ENCODE assay signal across 9 mouse cellular contexts in genomic region chr17:29541419-29541818, GRCm38 (mm10). TPM values are rescaled to one million over a fixed set of nuclear protein-coding genes. Genes with fewer than 3 reads are reported as not detected.
DNase-seq lines count a peak whose midpoint lies in the region; ATAC-seq lines count a peak whose summit lies in the region.
"Had no signal": no experiment of that assay in that cellular context is flagged by ENCODE, and none has a peak within 500 bp of the region (broad histone marks: within the 10 kb centered on the region; RNA-seq: fewer than 3 reads in every experiment).

No protein-coding gene starts in this region.

- no peaks in the 10 kb centered on the region for H3K36me3 ChIP-seq in kidney, embryonic 16.5 days (ENCODE audit: insufficient read depth, low read length)
- no peaks in the 10 kb centered on the region for H3K36me3 ChIP-seq in neural tube, embryonic 15.5 days
- H3K36me3 ChIP-seq: liver, embryonic 15.5 days had no signal

- no peak overlapping the region for H3K4me2 ChIP-seq in kidney, embryonic 16.5 days (replicated peaks; ENCODE audit: low read depth, low read length)
- H3K4me2 ChIP-seq in neural tube, embryonic 15.5 days, result no peak overlapping the region
- H3K4me2 ChIP-seq: liver, embryonic 15.5 days had no signal

- no peak for ATAC-seq in cerebellum, adult (ENCODE audit: insufficient number of reproducible peaks, low FRiP score, low TSS enrichment)
- peak; percentile 85 for ATAC-seq in kidney, embryonic 16.5 days (ENCODE audit: low FRiP score, low TSS enrichment)
- no peak for ATAC-seq in neural tube, embryonic 15.5 days (ENCODE audit: low FRiP score)

- intact Hi-C loops in gastrocnemius, postnatal 14 days (cut with DNase I; ENCODE audit: low total_unique reads), result no loop called here

- H3K27me3 ChIP-seq in kidney, embryonic 16.5 days (ENCODE audit: insufficient read depth, low read length), result no peaks in the 10 kb centered on the region
- H3K27me3 ChIP-seq in neural tube, embryonic 15.5 days (replicated peaks), result no peaks in the 10 kb centered on the region
- H3K27me3 ChIP-seq: liver, embryonic 15.5 days had no signal

- DNase-seq in cerebellum, adult 11 months, result peak; percentile 54
- DNase-seq in adrenal gland, adult 2 months, result peak; percentile 93
- peak; percentile 84 for DNase-seq in gastrocnemius, postnatal 14 days
- peak; percentile 54 for DNase-seq in ovary, postnatal 14 days (ENCODE audit: low spot score)
- no peak for DNase-seq in left cerebral cortex, adult 8-10 months (ENCODE audit: low spot score in 2 of 2)

- WGBS in kidney, embryonic 16.5 days, result 38% methylated on average over 14 of the region's 14 CpGs
- WGBS in neural tube, embryonic 15.5 days, result 77% methylated on average over 14 of the region's 14 CpGs

- H3K9me3 ChIP-seq in kidney, embryonic 16.5 days (ENCODE audit: low read length), result no peaks in the 10 kb centered on the region
- no peaks in the 10 kb centered on the region for H3K9me3 ChIP-seq in neural tube, embryonic 15.5 days (replicated peaks)
- H3K9me3 ChIP-seq: liver, embryonic 15.5 days had no signal

- 0 out of 2 replicates have a peak, but pooled peaks cover 4% of the 10 kb centered on the region for H3K4me1 ChIP-seq in kidney, embryonic 16.5 days (ENCODE audit: insufficient read depth, low read length)
- H3K4me1 ChIP-seq in neural tube, embryonic 15.5 days, result no peaks in the 10 kb centered on the region

- H3K27ac ChIP-seq in kidney, embryonic 16.5 days (ENCODE audit: low read length), result peak overlapping the region; percentile 29; the same call in 1 of the 2 replicates
- H3K27ac ChIP-seq in neural tube, embryonic 15.5 days (replicated peaks), result no peak overlapping the region
- H3K27ac ChIP-seq: liver, embryonic 15.5 days had no signal

- H3K4me3 ChIP-seq in kidney, embryonic 16.5 days (ENCODE audit: low read length), result no peak overlapping the region
- H3K4me3 ChIP-seq in neural tube, embryonic 15.5 days (replicated peaks), result no peak overlapping the region
- H3K4me3 ChIP-seq: liver, embryonic 15.5 days had no signal

- no peak overlapping the region for H3K9ac ChIP-seq in kidney, embryonic 16.5 days (replicated peaks; ENCODE audit: low read length)
- H3K9ac ChIP-seq in neural tube, embryonic 15.5 days (replicated peaks), result no peak overlapping the region
- H3K9ac ChIP-seq: liver, embryonic 15.5 days had no signal

RNA-seq across cellular contexts. Expression of gene Gm17657, which starts 8.0 kb away (rescaled TPM):
- not detected for total RNA-seq in adrenal gland, adult 2 months (2021)
- polyA plus RNA-seq in adrenal gland, adult 2 months (2012; rRNA removed), result not detected in 2 replicates
- not detected for total RNA-seq in gastrocnemius, postnatal 14 days (2021)
- polyA plus RNA-seq in kidney, embryonic 16.5 days (2015; fragmentation: Nextera tagmentation; extraction: Ambion mirVana), result not detected in 2 replicates
- total RNA-seq in left cerebral cortex, adult 8-10 months (2022), result not detected
- polyA plus RNA-seq in neural tube, embryonic 15.5 days (2015; fragmentation: Nextera tagmentation; extraction: Ambion mirVana), result not detected in 2 replicates
- polyA plus RNA-seq: liver, embryonic 15.5 days had no signal

RNA-seq across cellular contexts. Expression of gene Tbc1d22b, which starts 8.2 kb away (rescaled TPM):
- 10 to 100 TPM; 24.2 to 30.5 TPM for total RNA-seq in adrenal gland, adult 2 months (2021)
- 25.7 and 30.6 TPM in 2 replicates for polyA plus RNA-seq in adrenal gland, adult 2 months (2012; rRNA removed)
- total RNA-seq in gastrocnemius, postnatal 14 days (2021), result 1 to 10 TPM; 8.0 to 8.2 TPM
- 16.7 and 19.1 TPM in 2 replicates for polyA plus RNA-seq in kidney, embryonic 16.5 days (2015; fragmentation: Nextera tagmentation; extraction: Ambion mirVana)
- total RNA-seq in left cerebral cortex, adult 8-10 months (2022), result 10 to 100 TPM; 35.6 to 39.5 (median 38.4) TPM
- 25.7 and 29.4 TPM in 2 replicates for polyA plus RNA-seq in neural tube, embryonic 15.5 days (2015; fragmentation: Nextera tagmentation; extraction: Ambion mirVana)

RNA-seq across cellular contexts. Expression of gene Tmem217, which starts 10.8 kb away (rescaled TPM):
- total RNA-seq in adrenal gland, adult 2 months (2021), result not detected
- 0.88 and 1.6 TPM in 2 replicates for polyA plus RNA-seq in adrenal gland, adult 2 months (2012; rRNA removed)
- total RNA-seq in gastrocnemius, postnatal 14 days (2021), result not detected
- 0.79 and 0.89 TPM in 2 replicates for polyA plus RNA-seq in kidney, embryonic 16.5 days (2015; fragmentation: Nextera tagmentation; extraction: Ambion mirVana)
- total RNA-seq in left cerebral cortex, adult 8-10 months (2022), result not detected
- polyA plus RNA-seq in neural tube, embryonic 15.5 days (2015; fragmentation: Nextera tagmentation; extraction: Ambion mirVana), result 1.2 and 1.5 TPM in 2 replicates

RNA-seq across cellular contexts. Expression of gene Pim1, which starts 50.9 kb away (rescaled TPM):
- total RNA-seq in adrenal gland, adult 2 months (2021), result 100 to 1,000 TPM; 120 to 124 TPM
- polyA plus RNA-seq in adrenal gland, adult 2 months (2012; rRNA removed), result 150 and 153 TPM in 2 replicates
- total RNA-seq in gastrocnemius, postnatal 14 days (2021), result 10 to 100 TPM; 17.6 to 18.2 TPM
- polyA plus RNA-seq in kidney, embryonic 16.5 days (2015; fragmentation: Nextera tagmentation; extraction: Ambion mirVana), result 12.5 and 14.5 TPM in 2 replicates
- total RNA-seq in left cerebral cortex, adult 8-10 months (2022), result 1 to 10 TPM; 4.3 to 6.0 (median 5.1) TPM
- polyA plus RNA-seq in neural tube, embryonic 15.5 days (2015; fragmentation: Nextera tagmentation; extraction: Ambion mirVana), result 9.0 and 15.8 TPM in 2 replicates

Comparison
In these comparisons a context has a peak if more than half of its experiments do, and no peak if none do; other contexts are left out.
1. DNase-seq: peak in cerebellum, adult 11 months (single experiment), adrenal gland, adult 2 months (single experiment), gastrocnemius, postnatal 14 days (single experiment) and ovary, postnatal 14 days (single experiment); none in left cerebral cortex, adult 8-10 months (0 of 2).